Mouse (Mus musculus) embryo, embryonic 9.5 days (tissue): ENCODE measurements at regions not wholly inside any gene's neighbourhood (a gene's known extent, or its start where the extent isn't known, plus 50 kb on each side); places are given as distances from the start of the nearest gene placed in this dataset.
A peak's percentile ranks its signal among the peaks of the same experiment; 100 is the strongest.
"Not testable (repeated sequence)": the region's sequence is repeated elsewhere in the genome, so short reads cannot be mapped to it uniquely, and the experiment has no call there.

Experiments used
- DNase-seq: peaks from one replicate; pipeline ENCODE4 v3.0.0-alpha.2; 2017; ENCODE audit errors: extremely low spot score

- DNase-seq: no peak
These were observed 167.1 kb downstream of the Htr7 start for GRCm38 (mm10) chr19:35890191-35890590.

DNA sequence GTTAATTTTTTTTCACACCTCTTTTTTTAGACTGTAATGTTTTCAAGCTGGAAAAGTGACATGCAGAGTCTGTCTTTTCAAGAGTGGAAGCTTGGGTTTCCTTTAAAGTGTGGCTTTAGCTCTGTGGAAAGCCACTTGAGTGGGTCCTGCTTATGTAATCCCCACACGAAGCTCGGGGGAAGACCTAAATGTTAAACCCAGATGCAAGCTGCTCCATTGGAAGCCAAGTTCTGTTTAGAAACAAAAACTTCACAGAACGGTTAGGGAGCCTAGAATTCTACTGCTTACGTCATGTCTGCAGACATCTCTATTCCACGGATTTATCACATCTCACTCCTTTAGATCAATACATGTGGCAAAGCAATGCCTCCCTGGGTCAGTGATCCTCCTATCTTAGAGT is 171.0 kb downstream of the Htr7 start:
- DNase-seq: no peak

DNA sequence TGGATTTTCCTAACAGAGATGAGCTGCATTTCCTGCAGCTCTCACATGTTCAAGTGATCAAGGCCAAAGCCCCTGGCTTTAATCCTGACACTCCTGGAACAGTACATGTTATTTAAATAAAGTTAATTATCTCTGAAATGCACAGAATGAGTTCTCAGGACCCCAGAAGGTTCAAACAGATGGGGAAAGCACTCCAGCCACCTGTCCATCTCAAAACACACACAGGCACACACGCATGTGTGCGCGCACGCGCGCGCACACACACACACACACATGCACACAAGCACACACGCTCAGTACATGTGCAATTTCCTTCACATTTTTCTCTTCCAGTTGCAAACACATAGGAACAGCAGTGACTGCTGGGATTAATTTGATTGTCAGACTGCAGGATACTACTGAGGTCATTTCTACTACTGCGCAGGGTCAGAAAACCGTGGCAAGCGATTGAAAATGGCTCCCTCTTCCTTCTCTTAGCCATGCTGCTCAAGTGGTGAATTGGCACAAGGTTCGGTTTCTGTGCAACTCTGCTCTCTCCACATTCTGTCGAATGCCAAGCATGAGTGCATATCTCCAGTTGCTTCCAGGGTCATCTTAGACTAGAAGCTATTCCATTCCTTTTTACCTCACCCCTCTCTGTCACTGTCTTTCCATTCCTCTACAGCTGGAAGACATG is 175.4 kb downstream of the Htr7 start:
- DNase-seq: no peak

DNA sequence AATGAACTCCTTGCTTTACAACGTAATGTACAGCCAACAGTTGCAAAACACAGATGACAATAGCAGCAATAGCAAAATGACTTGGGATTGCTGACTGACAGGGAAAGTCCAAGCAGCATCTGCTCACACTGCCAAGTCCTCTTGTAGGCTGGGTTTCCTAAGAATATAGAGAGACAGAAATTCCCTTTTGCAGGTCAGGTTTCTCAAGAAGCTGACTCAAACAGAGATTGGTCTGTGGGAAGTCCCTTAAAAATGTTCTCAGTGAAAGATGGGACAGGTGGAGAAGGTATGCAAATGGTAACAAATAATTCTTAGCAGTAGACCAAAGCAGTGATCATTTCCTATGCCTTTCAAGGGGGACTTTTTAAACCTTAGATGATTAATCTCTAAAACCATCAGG is 181.8 kb downstream of the Htr7 start:
- DNase-seq: no peak

GRCm38 (mm10) chr19:35870720-35871119 is 186.6 kb downstream of the Htr7 start:
- no peak for DNase-seq

DNA sequence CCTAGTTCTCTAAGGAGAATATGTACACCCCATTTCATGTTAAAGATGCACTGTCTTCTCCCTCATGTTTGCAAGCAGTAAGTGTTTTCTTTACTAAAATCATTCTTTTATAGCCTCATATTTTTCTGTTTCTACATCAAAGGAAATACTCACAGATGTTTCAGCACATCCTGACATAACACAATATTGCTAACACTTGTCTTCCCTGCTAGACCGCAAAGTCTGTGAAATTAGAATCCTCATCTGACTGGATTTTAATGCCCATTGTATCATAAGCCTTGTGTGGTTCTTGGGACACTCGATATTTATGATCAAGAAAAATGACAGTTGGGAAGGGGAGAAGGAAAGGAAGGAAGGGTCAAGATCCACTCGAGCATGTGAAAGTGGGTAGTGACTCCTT is 188.8 kb downstream of the Htr7 start:
- DNase-seq: no peak

GRCm38 (mm10) chr19:35863049-35863448 is 194.3 kb downstream of the Htr7 start:
- no peak for DNase-seq

DNA sequence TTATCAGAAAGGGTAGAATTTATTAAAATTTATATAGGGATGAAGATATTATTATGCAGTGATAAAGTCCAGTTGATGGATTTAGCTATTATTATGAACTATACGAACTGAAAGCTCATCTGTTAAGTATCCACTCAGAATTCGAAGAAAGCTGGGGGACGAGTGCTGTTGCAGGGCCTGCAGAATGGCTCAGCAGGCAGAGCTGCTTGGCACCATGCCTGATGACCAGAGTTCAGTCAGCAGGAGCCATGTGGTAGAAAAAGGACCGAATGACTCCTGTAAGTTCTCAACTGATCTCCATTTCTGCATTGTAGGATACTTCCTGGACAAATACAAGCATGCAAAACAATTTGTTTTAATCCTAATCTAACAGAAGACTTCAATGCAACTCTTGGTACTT is 195.9 kb downstream of the Htr7 start:
- no peak for DNase-seq

DNA sequence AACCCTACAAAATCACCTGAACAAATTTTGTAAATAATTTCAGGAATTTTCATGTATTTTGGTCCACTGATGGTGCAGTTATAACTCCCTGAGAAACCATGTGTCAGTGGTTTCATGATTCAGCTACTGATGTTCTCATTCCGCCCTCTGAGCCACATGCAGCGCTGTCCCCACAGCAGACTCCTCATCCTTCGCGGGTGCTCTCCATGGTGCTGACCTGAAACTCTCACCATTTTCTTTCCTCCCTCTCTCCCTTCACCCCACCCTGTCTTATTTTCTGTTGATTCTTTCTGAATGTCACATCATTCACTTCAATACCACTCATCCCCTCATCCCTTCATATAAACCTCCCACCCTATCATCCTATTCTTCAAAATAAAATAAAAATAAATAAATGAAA is 224.3 kb downstream of the Htr7 start:
- DNase-seq: peak; percentile 15

- DNase-seq: no peak
These were observed 231.2 kb downstream of the Htr7 start for GRCm38 (mm10) chr19:35826074-35826473.

DNA sequence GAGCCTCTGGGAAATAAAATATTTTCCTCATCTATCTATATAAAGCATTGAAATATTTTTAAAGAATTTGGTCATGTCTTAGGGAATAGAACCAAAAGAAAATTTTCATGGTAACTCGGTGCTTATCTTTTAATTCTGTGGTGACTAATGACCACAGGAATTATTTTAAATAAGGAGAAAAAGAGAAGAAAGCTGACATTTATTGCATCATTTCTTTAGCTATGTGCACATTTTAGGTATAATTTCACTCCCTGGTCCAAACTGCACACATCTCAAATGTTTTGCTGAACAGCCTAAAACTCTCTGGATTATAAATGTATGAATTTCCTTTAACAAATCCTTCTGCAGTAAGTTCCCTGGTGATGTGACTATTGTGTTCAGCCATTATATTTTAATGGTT is 237.7 kb downstream of the Htr7 start:
- DNase-seq: no peak

DNA sequence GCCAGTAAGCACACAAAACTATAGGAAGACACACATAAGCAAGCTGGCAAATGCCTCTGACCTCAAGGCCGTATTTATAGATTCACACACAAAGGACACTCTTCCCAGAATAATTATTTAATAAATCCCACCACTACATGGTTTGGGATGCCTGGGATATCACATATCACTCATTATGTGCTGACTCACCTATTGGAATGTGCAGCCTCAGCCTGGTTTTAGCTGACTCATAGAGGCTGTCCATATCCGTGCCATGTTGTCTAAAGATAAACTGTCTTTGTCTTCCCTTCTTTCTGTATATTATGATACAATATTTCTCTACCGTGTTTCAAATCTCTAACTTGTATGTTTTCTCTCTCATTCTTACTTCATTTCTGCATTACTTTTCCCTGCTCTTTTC is 262.6 kb downstream of the Htr7 start:
- DNase-seq: no peak

- no peak for DNase-seq
These were observed 269.9 kb downstream of the Htr7 start for GRCm38 (mm10) chr19:35787246-35788021.

DNA sequence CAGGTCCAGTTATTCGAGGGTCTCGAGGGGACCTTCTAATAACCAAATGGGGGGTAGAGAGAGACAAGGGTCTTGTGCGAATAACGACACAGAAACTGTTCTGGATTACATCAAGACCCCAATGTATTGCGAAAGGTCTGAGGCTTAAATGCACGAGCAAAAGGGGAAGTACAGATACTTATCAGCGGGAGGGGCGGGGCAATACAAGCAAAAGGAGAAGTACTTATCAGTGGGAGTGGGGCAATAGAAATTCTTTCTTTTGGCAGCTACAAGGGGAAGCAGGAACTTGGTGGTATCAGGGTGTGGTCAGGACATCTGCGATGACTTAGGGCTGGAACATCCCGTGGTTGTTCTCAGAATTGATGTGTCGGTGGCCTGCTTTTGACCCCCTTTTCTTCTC is 295.6 kb downstream of the Htr7 start:
- not testable (repeated sequence) for DNase-seq

DNA sequence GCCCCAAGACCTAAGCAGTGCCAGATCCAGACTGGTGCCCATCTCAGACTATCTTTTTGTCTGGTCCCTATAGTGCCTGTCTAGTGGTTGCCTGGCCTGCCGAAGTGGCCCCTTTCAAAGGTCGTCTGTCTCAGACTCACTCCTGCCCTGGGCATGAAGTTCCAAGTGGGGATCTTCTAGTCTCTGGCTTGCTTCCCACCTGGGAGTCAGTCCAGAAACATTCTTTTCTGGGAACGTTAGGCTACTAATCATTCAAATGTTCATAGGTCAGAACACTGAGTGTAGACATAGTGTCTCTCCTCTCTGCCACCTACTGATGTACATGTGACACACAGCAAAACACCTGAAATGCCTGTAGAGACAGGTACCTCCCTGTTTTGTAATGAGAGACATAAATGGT is 297.6 kb downstream of the Htr7 start:
- DNase-seq: no peak

- DNase-seq: no peak
These were observed 301.8 kb downstream of the Htr7 start for GRCm38 (mm10) chr19:35755494-35755893.

DNA sequence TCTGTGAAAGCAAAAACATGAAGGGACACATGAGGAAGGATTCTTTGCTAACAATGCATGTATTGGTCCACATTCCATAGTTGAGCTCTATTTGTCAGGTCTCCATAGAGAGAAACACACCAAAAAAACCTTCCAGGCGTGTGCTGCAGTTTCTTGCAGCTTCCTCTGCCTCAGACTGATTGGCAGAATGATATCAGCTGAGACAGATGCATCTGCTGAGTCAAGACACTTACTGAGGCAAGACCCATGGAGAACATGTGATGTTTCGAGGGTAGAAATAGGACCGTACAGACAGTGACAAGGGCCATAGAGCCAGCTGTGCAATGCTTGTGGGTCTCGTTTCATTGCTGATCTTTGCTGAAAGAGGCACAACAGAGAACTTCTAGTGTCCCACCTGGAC is 321.6 kb downstream of the Htr7 start:
- DNase-seq: no peak

DNA sequence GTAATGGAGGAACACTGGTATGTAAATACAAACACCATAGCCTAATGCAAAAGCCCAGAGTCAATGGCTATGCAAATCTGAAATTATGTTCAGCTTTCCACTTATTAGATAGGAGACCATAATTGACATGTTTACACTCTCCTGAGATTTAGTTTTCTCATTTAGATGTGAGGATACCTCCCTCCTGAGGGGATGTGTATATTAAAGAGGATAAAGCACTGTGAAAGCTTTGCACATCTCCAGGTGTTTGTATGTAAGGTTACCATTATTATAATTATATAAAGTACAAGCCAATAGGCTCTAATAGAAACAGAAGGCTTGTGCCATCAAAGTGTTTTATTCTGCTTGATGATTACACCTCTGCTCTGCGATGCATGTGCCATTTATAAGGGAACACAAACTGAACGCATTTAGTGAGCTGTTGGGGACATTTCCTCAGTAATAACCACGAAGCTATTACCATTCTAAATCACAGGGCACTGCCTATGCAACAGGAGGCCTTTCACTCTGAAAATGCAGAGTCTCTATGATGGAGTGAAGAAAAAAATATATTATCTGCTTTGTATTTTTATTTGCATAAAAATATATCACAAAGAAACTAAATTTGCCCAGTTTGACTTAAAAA is 328.8 kb downstream of the Htr7 start:
- DNase-seq: no peak
